Mouse (Mus musculus) cerebellum, adult 2 months (tissue): ENCODE measurements at regions not wholly inside any gene's neighbourhood (a gene's known extent, or its start where the extent isn't known, plus 50 kb on each side); places are given as distances from the start of the nearest gene placed in this dataset.

Experiments used
- DNase-seq, 2 experiments: peaks; one replicate each; pipeline ENCODE4 v3.0.0; 2021
- H3K27ac ChIP-seq: fragments of 200-500 bp; 2 replicates; pipeline ENCODE4 v1.5.1; 2012; ENCODE audit warnings: low read length, control low read depth, inconsistent platforms; ENCODE audit not compliant: insufficient read depth
- H3K27me3 ChIP-seq: fragments of 200-500 bp; 2 replicates; pipeline ENCODE4 v1.6.1; 2012; ENCODE audit warnings: inconsistent platforms, mild to moderate bottlenecking, low read length, moderate library complexity; ENCODE audit not compliant: control insufficient read depth, insufficient read depth
- H3K4me1 ChIP-seq: fragments of 200-500 bp; 2 replicates; pipeline ENCODE4 v1.6.1; 2011; ENCODE audit warnings: low read length; ENCODE audit not compliant: control insufficient read depth, insufficient read depth
- H3K4me3 ChIP-seq: fragments of 200-500 bp; replicated peaks from 2 replicates; pipeline ENCODE3; 2011; ENCODE audit warnings: mild to moderate bottlenecking, low read depth, low read length, control low read depth; ENCODE audit not compliant: insufficient read depth
- CTCF ChIP-seq: fragments of 200-500 bp; IDR thresholded peaks from 2 replicates; pipeline ENCODE4 v1.5.1; 2011; ENCODE audit warnings: low read depth, mild to moderate bottlenecking, control low read depth, low read length, moderate library complexity, borderline replicate concordance; ENCODE audit not compliant: insufficient read depth
- POLR2A ChIP-seq: fragments of 200-500 bp; IDR thresholded peaks from 2 replicates; pipeline ENCODE4 v1.6.1; 2011; ENCODE audit warnings: low read length, control low read depth, borderline replicate concordance; ENCODE audit not compliant: insufficient read depth
- WGBS: fragments of 180-500 bp; shearing (Covaris S2); methylation state at CpG from one replicate; pipeline ENCODE4 v1.1.7; 2018; 5-methylcytosine and 5-hydroxymethylcytosine counted together

DNA sequence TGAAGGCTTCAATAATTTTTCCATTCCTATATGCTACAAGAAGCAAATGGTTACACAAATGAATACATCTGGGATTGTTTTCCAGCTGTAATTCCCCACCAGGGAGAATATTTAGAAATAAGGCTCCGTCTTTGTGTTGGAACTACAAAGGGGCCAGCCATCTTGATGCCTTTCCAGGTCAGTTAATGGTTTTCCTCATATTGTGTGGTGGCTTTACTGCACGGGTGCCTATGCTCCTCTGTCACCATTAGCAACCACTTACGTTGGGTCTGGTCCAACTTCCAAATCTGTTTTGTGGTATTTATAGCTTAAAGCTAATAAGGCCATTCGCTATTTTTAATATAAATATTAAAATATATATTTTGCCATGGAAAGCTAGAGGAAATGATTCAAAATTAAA, 312.1 kb upstream of the Meox2 start:
- H3K4me1 ChIP-seq, result no peaks in the 10 kb centered on the region
- H3K27ac ChIP-seq, result no peak overlapping the region
- no peak overlapping the region for H3K4me3 ChIP-seq
- H3K27me3 ChIP-seq, result no peaks in the 10 kb centered on the region
- TF ChIP-seq POLR2A, result no peak
- TF ChIP-seq CTCF, result no peak
- no peak for DNase-seq
- whole genome bisulfite sequencing, result 61% methylated on average over 4 of the region's 4 CpGs

DNA sequence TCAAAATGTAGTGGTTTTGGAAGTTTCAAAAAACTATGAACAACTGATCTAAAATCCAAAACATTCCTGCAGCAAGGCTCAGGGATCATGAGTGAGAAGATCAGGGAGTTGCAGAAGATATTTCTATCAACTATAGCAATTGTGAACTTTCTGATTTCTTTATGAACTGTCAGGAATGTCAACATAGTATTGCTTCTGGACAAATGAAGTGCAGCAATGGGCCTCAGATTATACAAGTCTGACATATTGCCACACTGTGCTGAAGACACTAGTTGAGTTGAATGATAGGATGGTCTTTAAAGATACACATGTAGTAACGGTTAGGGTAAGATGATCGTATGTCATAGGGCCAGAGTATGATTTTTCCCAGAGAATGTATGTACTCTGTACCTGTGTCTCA, 290.4 kb upstream of the Meox2 start:
- no peaks in the 10 kb centered on the region for H3K27me3 ChIP-seq
- H3K4me1 ChIP-seq, result no peaks in the 10 kb centered on the region
- DNase-seq, result no peak
- WGBS, result 97% methylated on average over 2 of the region's 2 CpGs
- TF ChIP-seq POLR2A, result no peak
- no peak for TF ChIP-seq CTCF
- H3K27ac ChIP-seq, result no peak overlapping the region
- H3K4me3 ChIP-seq, result no peak overlapping the region

DNA sequence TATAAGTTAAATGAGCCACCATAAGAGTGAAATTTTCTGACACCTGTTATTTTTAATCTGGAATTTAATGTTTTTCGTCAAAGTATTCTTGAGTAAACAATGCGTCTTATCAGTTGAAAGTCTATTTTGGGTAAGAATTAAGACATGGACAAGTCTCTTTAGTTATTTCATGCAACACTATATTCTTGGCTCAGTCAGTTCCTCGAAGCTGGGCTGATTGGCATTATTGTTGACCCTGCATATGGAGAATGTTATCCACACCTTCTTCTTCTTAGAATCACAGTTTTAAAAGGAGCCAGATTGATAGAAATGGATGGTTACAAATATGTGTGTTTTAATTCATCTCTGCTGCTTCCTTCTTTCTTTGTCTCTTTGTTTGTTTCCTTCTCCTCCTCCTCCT, 289.5 kb upstream of the Meox2 start:
- H3K4me1 ChIP-seq, result no peaks in the 10 kb centered on the region
- no peak for TF ChIP-seq POLR2A
- TF ChIP-seq CTCF, result no peak
- 91% methylated on average over 3 of the region's 3 CpGs for WGBS
- no peak overlapping the region for H3K4me3 ChIP-seq
- DNase-seq, result no peak
- no peaks in the 10 kb centered on the region for H3K27me3 ChIP-seq
- H3K27ac ChIP-seq, result no peak overlapping the region

DNA sequence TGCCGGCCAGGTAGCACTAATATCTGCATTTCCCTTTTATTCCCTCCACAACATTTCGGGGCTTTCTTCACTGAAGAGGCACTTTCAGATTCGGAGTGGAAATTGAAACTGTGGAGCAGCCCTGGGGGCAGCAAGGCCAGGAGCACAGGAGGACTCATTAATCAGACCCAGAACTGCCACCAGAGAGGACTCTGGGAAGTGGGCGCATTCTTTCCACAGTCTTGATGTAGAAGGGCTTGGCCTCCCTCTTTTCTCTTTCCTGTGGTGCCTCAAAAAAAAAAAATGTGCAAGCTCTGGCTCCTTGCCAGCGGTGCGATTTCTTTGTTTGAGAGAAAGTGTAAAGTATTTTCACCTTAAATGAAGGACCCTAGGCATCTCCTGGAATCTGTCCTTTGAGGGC, 281.6 kb upstream of the Meox2 start:
- 70% methylated on average over 6 of the region's 6 CpGs for WGBS
- DNase-seq, result no peak
- Histone ChIP-seq H3K27ac (no peak overlapping the region), H3K4me3 (no peak overlapping the region), H3K4me1 (no peaks in the 10 kb centered on the region), H3K27me3 (no peaks in the 10 kb centered on the region)
- TF ChIP-seq POLR2A, result no peak
- TF ChIP-seq CTCF, result no peak

DNA sequence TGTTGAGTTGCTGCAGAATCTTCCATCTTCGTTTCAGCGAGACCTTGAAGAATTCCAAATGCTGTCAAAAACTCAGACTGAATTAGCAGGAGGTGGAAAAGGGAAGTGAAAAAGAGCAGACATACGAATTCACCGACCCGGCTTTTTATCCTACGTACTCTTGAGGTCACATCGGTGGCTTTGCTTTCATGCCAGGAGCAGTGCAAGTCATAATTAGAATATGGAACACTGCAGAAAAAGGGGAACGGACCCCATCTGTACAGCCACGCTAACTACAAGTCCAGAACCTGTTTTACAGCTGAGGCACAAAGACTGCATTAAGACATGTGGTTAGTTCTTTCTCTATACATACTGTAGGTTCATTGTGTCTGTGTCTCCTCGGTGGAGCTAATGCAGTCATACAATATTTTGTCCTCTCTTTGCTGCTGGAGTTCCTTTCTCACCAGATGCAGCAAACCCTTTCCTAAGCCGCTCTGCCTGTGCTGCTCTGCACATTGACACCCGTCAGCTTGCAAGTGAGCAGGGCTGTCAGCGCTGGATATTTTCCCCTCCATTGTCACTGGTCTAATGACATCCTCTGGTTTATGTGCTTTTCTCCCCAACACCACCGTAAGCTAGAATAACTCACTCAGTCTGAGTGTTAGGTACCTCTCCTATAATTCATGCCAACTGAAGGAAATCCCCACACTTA, 276.9 kb upstream of the Meox2 start:
- no peak for DNase-seq
- WGBS, result 84% methylated on average over 14 of the region's 14 CpGs
- Histone ChIP-seq H3K4me1 (no peaks in the 10 kb centered on the region), H3K27ac (no peak overlapping the region), H3K4me3 (no peak overlapping the region), H3K27me3 (no peaks in the 10 kb centered on the region)
- TF ChIP-seq CTCF, result no peak
- TF ChIP-seq POLR2A, result no peak

GRCm38 (mm10) chr12:36842957-36843356, 265.4 kb upstream of the Meox2 start:
- WGBS, result 98% methylated on average over 1 of the region's 1 CpGs
- H3K4me1 ChIP-seq, result no peaks in the 10 kb centered on the region
- no peak for TF ChIP-seq POLR2A
- no peak for TF ChIP-seq CTCF
- no peak for DNase-seq
- H3K27ac ChIP-seq, result no peak overlapping the region
- no peaks in the 10 kb centered on the region for H3K27me3 ChIP-seq
- H3K4me3 ChIP-seq, result no peak overlapping the region

- Histone ChIP-seq H3K27me3 (no peaks in the 10 kb centered on the region), H3K4me1 (no peaks in the 10 kb centered on the region), H3K27ac (no peak overlapping the region), H3K4me3 (no peak overlapping the region)
- DNase-seq, result no peak
- TF ChIP-seq CTCF (no peak), POLR2A (no peak)
Measured at GRCm38 (mm10) chr12:36845130-36845529, 263.2 kb upstream of the Meox2 start.

GRCm38 (mm10) chr12:36849086-36849485, 259.3 kb upstream of the Meox2 start:
- no peak for TF ChIP-seq POLR2A
- TF ChIP-seq CTCF, result no peak
- no peak overlapping the region for H3K4me3 ChIP-seq

More at GRCm38 (mm10) chr12:36849086-36849485, 259.3 kb upstream of the Meox2 start:
- 97% methylated on average over 2 of the region's 2 CpGs for WGBS
- Histone ChIP-seq H3K4me1 (no peaks in the 10 kb centered on the region), H3K27me3 (no peaks in the 10 kb centered on the region), H3K27ac (no peak overlapping the region)
- no peak for DNase-seq
